Mouse (Mus musculus): ENCODE data around the gene Fbll1.
"Not testable (repeated sequence)": the region's sequence is repeated elsewhere in the genome, so short reads cannot be mapped to it uniquely, and the experiment has no call there.

Fbll1 gene

GRCm38 (mm10) chr11:35798874-35799273, at the start of gene Fbll1:
Gene Fbll1 (minus strand): TSS chr11:35798884.
- DNase-seq (ENCODE audit: low spot score in 2 of 2), result peak in 1 of 2 experiments; percentile 8

GRCm38 (mm10) chr11:35844299-35844698, 45.6 kb upstream of the Fbll1 start:
- no peak for DNase-seq (ENCODE audit: low spot score in 2 of 2)

GRCm38 (mm10) chr11:35842560-35842959, 43.9 kb upstream of the Fbll1 start:
- DNase-seq (ENCODE audit: low spot score in 2 of 2), result not testable (repeated sequence)

- DNase-seq (ENCODE audit: low spot score in 2 of 2), result peak in 1 of 2 experiments; percentile 9
Observed at GRCm38 (mm10) chr11:35841738-35842325, 43.1 kb upstream of the Fbll1 start.

- DNase-seq (ENCODE audit: low spot score in 2 of 2), result not testable (repeated sequence)
Observed at GRCm38 (mm10) chr11:35840806-35841205, 42.1 kb upstream of the Fbll1 start.

GRCm38 (mm10) chr11:35840282-35840681, 41.6 kb upstream of the Fbll1 start:
- DNase-seq (ENCODE audit: low spot score in 2 of 2), result no peak

- peak; percentile 80 to 85 for DNase-seq (ENCODE audit: low spot score in 2 of 2)
Observed at GRCm38 (mm10) chr11:35838345-35839338, 40.0 kb upstream of the Fbll1 start.

GRCm38 (mm10) chr11:35837156-35838126, 38.8 kb upstream of the Fbll1 start:
- DNase-seq (ENCODE audit: low spot score in 2 of 2), result no peak

- peak; percentile 82 to 89 for DNase-seq (ENCODE audit: low spot score in 2 of 2)
Observed at GRCm38 (mm10) chr11:35834022-35834760, 35.5 kb upstream of the Fbll1 start, which contains the start of gene Rars. Gene Rars (minus strand): TSS chr11:35834506.

GRCm38 (mm10) chr11:35833270-35833669, 34.6 kb upstream of the Fbll1 start:
- DNase-seq (ENCODE audit: low spot score in 2 of 2), result no peak

GRCm38 (mm10) chr11:35832139-35832538, 33.5 kb upstream of the Fbll1 start:
- DNase-seq (ENCODE audit: low spot score in 2 of 2), result no peak

GRCm38 (mm10) chr11:35827714-35828113, 29.0 kb upstream of the Fbll1 start:
- DNase-seq (ENCODE audit: low spot score in 2 of 2), result no peak

- no peak for DNase-seq (ENCODE audit: low spot score in 2 of 2)
Observed at GRCm38 (mm10) chr11:35816316-35816715, 17.6 kb upstream of the Fbll1 start.

GRCm38 (mm10) chr11:35811458-35811857, 12.8 kb upstream of the Fbll1 start:
- DNase-seq (ENCODE audit: low spot score in 2 of 2), result no peak

- DNase-seq (ENCODE audit: low spot score in 2 of 2), result no peak
Observed at GRCm38 (mm10) chr11:35801332-35801731, 2.6 kb upstream of the Fbll1 start.

- DNase-seq (ENCODE audit: low spot score in 2 of 2), result no peak
Observed at GRCm38 (mm10) chr11:35798495-35798820, 226 bp downstream of the Fbll1 start.

- DNase-seq (ENCODE audit: low spot score in 2 of 2), result no peak
Observed at GRCm38 (mm10) chr11:35797751-35798494, 761 bp downstream of the Fbll1 start.

GRCm38 (mm10) chr11:35792800-35793199, 5.9 kb downstream of the Fbll1 start:
- DNase-seq (ENCODE audit: low spot score in 2 of 2), result not testable (repeated sequence)

GRCm38 (mm10) chr11:35788443-35788842, 10.2 kb downstream of the Fbll1 start:
- DNase-seq (ENCODE audit: low spot score in 2 of 2), result no peak

- DNase-seq (ENCODE audit: low spot score in 2 of 2), result no peak
Observed at GRCm38 (mm10) chr11:35784537-35784936, 14.1 kb downstream of the Fbll1 start.
